Mouse (Mus musculus) kidney, postnatal 10 days (tissue): ENCODE results near the gene Tns3.
"Not testable (repeated sequence)": the region's sequence is repeated elsewhere in the genome, so short reads cannot be mapped to it uniquely, and the experiment has no call there.

Experiments
- DNase-seq: peaks from one replicate; pipeline ENCODE4 v3.0.0; 2021; ENCODE audit warnings: mixed read lengths

The Tns3 gene

GRCm38 (mm10) chr11:8644272-8644671 is 20.1 kb downstream of the Tns3 start:
- DNase-seq, result no peak

DNA sequence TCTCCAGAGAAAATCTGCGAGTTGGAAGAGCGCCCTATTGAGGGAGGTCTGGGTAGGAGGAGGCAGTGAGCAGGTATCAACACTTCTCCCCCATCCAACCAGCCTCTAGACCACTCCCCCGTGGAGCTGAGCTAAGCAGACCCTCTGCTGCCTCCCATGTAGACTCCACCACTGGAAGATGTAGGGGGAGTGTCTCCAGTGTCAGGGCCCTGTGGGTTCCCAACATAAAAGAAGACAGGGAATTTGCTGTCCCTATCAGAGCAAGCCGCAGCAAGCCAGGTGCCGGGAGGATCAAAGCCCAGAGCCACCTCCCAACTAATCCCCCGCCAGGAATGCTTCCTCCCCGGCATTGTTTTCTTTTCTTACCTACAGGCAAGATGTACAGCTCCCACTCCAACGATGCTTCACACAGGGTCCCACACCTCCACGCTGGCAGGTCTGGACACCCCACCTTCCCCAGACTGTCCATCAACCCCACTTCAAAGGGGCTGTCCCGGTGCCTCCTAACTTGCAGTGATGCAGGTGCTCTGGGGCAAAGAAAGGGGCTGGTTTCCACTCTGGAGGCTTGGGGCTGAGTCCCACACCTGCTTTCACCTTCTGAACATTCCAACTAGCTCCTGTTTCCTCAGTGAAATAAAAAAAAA is 22.6 kb downstream of the Tns3 start:
- no peak for DNase-seq

DNA sequence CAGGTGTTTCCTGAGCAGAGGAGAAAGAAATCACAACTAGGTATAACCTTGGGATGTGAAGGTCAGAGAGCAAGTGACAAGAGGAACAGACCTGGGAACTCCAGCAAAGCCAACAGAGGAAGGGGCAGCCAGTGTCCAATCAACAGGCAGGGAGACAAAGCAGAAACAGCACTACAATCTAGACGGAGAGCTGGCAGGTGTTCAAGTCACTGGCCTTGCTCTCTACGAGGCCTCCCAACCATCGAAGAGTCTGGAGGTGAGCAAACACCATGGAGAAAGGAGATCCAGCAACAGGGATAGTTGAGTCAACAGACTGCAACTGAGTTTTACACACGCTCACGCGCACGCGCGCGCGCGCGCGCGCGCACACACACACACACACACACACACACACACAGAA is 24.6 kb downstream of the Tns3 start:
- DNase-seq, result no peak

- DNase-seq, result peak; percentile 54
Observed at GRCm38 (mm10) chr11:8639007-8639718, 25.2 kb downstream of the Tns3 start.

DNA sequence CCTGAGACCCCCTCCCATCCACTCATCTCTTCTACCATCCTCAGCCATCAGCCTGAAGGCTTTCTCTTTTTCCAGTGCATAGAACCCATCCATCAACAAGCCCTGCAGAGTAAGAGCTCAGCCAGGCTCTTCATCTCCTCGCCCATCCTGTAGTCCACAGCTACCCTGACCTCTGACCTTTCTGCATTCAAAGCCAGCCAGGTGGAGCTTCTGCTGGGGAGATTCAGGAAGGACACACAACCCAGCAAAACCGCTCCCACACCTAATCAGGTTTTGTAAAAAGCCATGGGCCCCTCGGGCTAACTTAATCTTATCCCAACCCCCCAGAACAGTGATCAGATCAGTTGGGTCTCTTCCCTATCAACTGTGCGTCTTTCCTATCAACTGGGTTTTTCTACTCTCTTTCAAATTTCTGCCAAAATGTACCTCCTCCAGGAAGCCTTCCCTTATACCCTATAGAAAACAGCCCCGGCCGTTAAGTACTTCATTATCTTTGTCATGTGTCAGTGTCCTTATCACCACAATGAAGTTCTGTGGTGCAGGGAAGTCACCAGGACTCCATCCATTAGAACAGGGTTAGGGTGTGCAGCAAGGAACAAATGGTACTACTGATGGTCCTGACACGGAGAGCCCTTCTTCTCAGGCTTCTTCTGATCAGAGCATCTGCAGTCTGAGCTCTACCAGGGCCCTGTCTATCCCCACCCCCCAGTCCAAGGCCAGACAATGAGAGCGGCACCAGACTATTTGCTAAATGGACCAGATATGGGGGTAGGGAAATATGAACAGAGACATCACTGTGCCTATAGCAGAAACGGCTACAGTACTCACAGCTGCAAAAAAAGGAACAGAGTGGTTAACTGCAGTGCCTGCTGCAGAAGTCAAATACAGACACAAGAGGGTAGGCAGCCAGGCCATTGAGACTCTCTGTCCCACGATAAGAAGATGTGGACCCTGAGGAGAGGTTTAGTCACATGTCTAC is 26.6 kb downstream of the Tns3 start:
- no peak for DNase-seq

DNA sequence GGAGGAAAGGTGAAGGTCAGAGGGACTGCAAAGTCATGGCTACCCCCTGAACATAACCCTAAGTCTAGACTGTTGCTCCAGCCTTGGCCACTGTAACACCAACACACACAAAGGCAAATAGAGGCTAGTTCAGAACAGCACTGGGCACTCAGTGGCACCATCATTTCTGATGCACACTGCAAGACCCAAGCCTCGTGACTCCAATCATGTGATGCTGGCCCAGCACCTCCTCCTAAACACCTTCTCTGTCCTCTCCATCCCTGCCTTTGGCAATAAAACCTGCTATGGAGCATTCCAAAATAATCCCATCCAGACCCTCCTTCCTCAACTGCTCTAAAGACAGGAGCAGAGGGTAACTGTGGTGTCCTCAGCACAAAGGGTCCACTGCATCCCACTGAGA is 27.7 kb downstream of the Tns3 start:
- DNase-seq, result no peak

- DNase-seq, result no peak
Observed at GRCm38 (mm10) chr11:8635778-8636177, 28.6 kb downstream of the Tns3 start.

- DNase-seq, result peak; percentile 59
Observed at GRCm38 (mm10) chr11:8634728-8635410, 29.5 kb downstream of the Tns3 start.

DNA sequence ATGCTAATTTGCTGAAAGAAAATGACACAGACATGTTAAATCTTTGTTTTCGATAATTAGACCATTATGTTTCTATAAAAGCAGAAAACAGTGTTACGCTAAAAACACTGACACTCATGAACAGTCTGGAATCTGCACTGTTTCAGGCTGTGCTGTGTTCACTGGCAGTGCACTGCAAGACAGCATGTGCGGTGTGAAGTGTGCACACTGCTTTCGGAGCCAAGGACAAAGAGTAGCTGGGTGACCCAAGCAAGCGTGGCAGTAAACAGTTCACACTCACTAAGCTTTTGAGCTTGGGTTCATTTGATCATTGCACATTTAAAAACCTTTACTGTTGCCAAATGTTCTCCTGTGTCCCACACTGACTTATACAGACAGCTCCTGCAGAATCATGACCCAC is 32.2 kb downstream of the Tns3 start:
- no peak for DNase-seq

DNA sequence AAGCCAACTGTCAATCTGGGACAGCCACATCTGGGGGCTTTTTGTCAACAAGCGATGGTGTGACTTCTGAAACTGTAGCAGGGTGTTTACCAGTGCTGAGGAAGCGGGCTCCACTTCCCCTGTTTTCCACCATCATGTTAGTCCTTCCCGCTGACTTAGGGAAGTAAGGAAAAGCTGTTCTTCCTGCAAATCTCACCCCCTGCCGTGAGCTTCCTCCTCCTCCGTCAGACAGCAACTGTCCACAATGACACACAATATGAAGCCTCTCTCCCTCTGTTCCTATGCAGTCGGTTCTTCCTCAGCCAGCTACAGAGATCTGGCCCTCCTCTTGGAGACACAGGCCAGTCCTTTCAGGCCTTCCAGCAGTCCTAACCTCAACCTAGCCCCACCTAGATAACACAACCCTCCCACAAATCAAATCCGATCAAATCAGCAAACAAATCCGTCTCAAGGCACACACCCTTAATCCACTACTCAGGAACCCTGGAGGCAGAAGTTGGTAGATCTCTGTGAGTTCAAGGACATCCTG is 34.4 kb downstream of the Tns3 start:
- no peak for DNase-seq

GRCm38 (mm10) chr11:8629326-8629725 is 35.0 kb downstream of the Tns3 start:
- no peak for DNase-seq

- DNase-seq, result peak; percentile 51
Observed at GRCm38 (mm10) chr11:8628846-8629253, 35.5 kb downstream of the Tns3 start.

DNA sequence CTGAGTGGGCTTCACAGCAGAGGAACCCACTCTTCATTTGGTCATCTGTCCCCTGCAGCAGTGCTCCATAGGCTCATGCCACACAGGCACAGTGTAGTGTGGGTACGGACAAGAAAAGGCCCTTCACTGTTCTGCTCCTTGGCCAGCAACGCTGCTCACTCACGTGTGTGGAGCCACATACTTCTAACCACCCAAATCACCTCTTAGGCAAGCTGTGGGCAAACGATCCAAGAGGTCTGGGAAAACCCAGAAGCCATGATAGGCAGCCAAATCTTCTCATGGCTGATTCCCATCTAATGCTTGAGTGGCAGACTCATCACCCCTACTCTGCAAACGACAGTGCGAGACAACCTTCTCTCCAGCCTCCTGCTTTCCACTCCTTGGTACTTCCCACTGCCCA is 37.2 kb downstream of the Tns3 start:
- no peak for DNase-seq

GRCm38 (mm10) chr11:8626715-8627114 is 37.6 kb downstream of the Tns3 start:
- peak; percentile 51 for DNase-seq

GRCm38 (mm10) chr11:8625915-8626604 is 38.3 kb downstream of the Tns3 start:
- no peak for DNase-seq

GRCm38 (mm10) chr11:8625451-8625850 is 38.9 kb downstream of the Tns3 start:
- DNase-seq, result peak; percentile 62

GRCm38 (mm10) chr11:8624179-8624886 is 40.0 kb downstream of the Tns3 start:
- peak; percentile 68 for DNase-seq

GRCm38 (mm10) chr11:8623852-8624178 is 40.5 kb downstream of the Tns3 start:
- DNase-seq, result no peak

DNA sequence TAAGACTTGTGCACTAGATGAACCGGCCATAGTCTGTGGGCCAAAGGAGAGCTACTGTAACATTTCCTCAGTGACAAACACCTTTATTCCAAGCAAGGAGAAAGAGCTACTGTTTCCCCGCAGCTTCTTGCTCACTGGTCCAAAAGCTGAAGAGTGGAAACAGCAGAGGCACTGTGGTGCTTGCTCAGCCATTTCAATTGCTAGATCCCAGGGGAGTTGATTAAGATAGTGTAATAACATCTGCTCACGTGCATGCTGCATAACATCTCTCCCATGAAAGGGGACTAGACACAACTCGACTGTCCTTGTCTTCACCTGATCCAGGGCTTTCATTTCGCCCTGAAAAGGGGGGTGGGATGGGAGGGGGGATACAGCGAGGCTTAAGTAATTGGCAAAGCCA is 41.7 kb downstream of the Tns3 start:
- no peak for DNase-seq

DNA sequence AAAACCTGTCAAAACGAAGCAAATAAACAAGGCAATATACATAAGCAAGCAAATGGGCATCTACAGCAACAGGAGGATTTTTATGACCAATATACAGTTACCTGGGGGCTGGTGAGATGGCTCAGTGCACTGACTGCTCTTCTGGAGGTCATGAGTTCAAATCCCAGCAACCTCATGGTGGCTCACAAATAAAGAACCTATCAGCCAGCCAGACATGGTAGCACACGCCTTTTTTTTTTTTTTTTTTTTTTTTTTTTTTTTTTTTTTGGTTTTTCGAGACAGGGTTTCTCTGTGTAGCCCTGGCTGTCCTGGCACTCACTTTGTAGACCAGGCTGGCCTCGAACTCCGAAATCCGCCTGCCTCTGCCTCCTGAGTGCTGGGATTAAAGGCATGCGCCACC is 45.2 kb downstream of the Tns3 start:
- not testable (repeated sequence) for DNase-seq

- no peak for DNase-seq
Observed at GRCm38 (mm10) chr11:8618301-8618700, 46.0 kb downstream of the Tns3 start.
